Mouse (Mus musculus) adipocyte (in vitro differentiated cells): ENCODE measurements around the gene Nphs2.

ENCODE experiments used
- DNase-seq: peaks from one replicate; pipeline ENCODE4 v3.0.0-alpha.2; 2016; ENCODE audit warnings: low spot score

The Nphs2 gene

GRCm38 (mm10) chr1:156365740-156366139 is 55.2 kb downstream of the Nphs2 start, which contains the start of gene Gm2000:
Gene Gm2000 (plus strand): TSS chr1:156366040.
- DNase-seq: no peak
